ENCODE assay signal across 25 mouse cellular contexts in genomic region chr11:33154459-33154858, GRCm38 (mm10). TPM values are rescaled to one million over a fixed set of nuclear protein-coding genes. Genes with fewer than 3 reads are reported as not detected.
"Had no signal": no experiment of that assay in that cellular context is flagged by ENCODE, and none has a peak within 500 bp of the region (broad histone marks: within the 10 kb centered on the region; RNA-seq: fewer than 3 reads in every experiment).

No protein-coding gene starts in this region.

- DNase-seq: lung, adult 18-20 months; lung, postnatal 10 days; lung, postnatal 4 days; midbrain, embryonic 14.5 days; retina, postnatal 1 day; right cerebral cortex, adult 18-20 months; right cerebral cortex, postnatal 25 days; right cerebral cortex, postnatal 4 days; spleen, adult 18-20 months; thymus, adult 18-20 months; thymus, postnatal 14 days; thymus, postnatal 36 days had no signal

- H3K9ac ChIP-seq: liver, embryonic 14.5 days; midbrain, embryonic 12.5 days; neural tube, embryonic 13.5 days; neural tube, embryonic 15.5 days had no signal

- H3K9me3 ChIP-seq: megakaryocyte, embryonic 14.5 days; midbrain, embryonic 12.5 days; neural tube, embryonic 13.5 days; neural tube, embryonic 15.5 days had no signal

- H3K4me1 ChIP-seq: megakaryocyte, embryonic 14.5 days; midbrain, embryonic 12.5 days; neural tube, embryonic 13.5 days; neural tube, embryonic 15.5 days had no signal

- H3K4me3 ChIP-seq: megakaryocyte, embryonic 14.5 days; midbrain, embryonic 12.5 days; myocyte; neural tube, embryonic 13.5 days; neural tube, embryonic 15.5 days had no signal

- H3K27ac ChIP-seq: liver, embryonic 14.5 days; midbrain, embryonic 12.5 days; neural tube, embryonic 13.5 days; neural tube, embryonic 15.5 days had no signal

- H3K27me3 ChIP-seq: megakaryocyte, embryonic 14.5 days; midbrain, embryonic 12.5 days; neural tube, embryonic 13.5 days; neural tube, embryonic 15.5 days had no signal

- H3K4me2 ChIP-seq: midbrain, embryonic 12.5 days; neural tube, embryonic 13.5 days; neural tube, embryonic 15.5 days had no signal

- ATAC-seq: midbrain, embryonic 16.5 days had no signal

RNA-seq across cellular contexts. Expression of gene Fgf18, which starts 7.3 kb away (rescaled TPM):
- polyA plus RNA-seq: small intestine, adult 2 months had no signal

RNA-seq across cellular contexts. Expression of gene Tlx3, which starts 48.9 kb away (rescaled TPM):
- polyA plus RNA-seq: liver, embryonic 14.5 days; liver, embryonic 16.5 days; lung, embryonic 16.5 days; myocyte; small intestine, adult 2 months; stomach, embryonic 14.5 days; stomach, embryonic 16.5 days; thymus, postnatal 0 days had no signal
